Mouse (Mus musculus) Muller cell, postnatal 12 days (primary cell): Measurements from ENCODE around the gene Aven.

ENCODE experiments used
- DNase-seq: peaks from one replicate; pipeline ENCODE4 v3.0.0-alpha.2; 2015; ENCODE audit errors: inconsistent ontology term

The Aven gene

GRCm38 (mm10) chr2:112557453-112557852, 64.7 kb downstream of the Aven start:
- no peak for DNase-seq

DNA sequence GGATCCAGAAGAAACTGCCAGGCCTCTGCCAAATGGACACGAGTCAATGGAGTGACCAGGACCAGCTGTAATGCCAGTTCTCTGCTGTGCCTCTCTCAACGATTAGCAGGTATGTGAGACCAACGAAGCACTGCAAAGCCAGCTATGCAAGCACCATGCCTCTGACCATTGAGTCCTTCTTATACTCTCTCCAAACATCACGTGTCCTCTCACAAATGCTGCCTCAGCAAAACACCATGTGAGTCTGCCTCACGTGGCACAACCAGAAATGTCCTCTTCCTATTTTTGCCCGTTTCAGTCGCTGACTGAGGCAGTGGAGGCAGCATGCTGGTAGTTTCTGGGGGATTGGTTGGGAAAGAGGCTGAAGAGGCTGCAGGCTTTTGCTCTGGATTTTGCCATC, 68.8 kb downstream of the Aven start:
- DNase-seq: no peak

- no peak for DNase-seq
Observed at GRCm38 (mm10) chr2:112565060-112565459, 72.3 kb downstream of the Aven start.

GRCm38 (mm10) chr2:112566290-112567085, 73.7 kb downstream of the Aven start:
- DNase-seq: no peak

GRCm38 (mm10) chr2:112567786-112568185, 75.0 kb downstream of the Aven start:
- DNase-seq: no peak

- peak; percentile 80 for DNase-seq
Observed at GRCm38 (mm10) chr2:112590985-112591384, 98.2 kb downstream of the Aven start.

DNA sequence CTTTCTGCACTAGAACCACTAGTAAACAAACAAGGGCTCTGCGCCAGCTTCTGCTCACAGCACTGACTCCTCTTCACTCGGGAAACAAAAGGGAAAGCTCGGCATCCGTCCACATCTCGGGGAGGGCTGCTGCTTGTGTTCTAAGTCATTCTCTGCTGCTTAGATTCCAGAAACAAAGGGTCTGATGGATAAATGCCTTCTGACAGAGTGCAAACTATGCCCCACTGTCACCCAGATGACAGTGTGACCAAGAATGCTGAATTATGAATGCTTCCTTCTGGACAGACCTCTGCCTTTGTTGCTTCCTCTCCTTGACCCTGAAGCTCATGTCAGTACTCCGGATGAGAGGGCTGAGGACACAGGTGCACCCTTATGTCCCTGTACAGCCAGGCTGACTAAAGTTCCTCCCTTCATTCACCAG, 98.7 kb downstream of the Aven start:
- peak; percentile 94 for DNase-seq

- DNase-seq: no peak
Observed at GRCm38 (mm10) chr2:112593322-112593721, 100.6 kb downstream of the Aven start.

- DNase-seq: no peak
Observed at GRCm38 (mm10) chr2:112593781-112594180, 101.0 kb downstream of the Aven start.

GRCm38 (mm10) chr2:112595807-112596206, 103.0 kb downstream of the Aven start:
- DNase-seq: no peak

GRCm38 (mm10) chr2:112596415-112596814, 103.7 kb downstream of the Aven start:
- DNase-seq: no peak

GRCm38 (mm10) chr2:112597064-112597463, 104.3 kb downstream of the Aven start:
- no peak for DNase-seq

DNA sequence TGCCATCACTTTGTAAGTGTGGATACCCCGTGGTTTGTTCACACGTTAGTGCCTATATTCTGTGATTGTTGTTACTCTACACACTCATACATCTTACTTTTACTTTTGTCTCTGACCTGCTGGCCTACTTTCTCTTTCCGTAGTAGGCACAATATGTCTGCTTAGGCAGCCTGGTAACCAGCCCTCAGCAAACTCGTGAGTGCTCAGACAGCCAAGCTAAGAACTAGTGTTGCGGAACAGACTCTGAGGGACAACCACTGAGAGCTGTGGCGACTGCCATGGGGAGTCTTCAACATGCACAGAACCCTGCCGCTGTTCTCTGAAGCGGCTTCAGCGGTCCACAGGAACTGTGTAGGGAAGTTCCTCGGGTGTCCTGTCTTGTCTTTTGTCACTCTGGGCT, 107.5 kb downstream of the Aven start:
- peak; percentile 45 for DNase-seq

- peak; percentile 21 for DNase-seq
Observed at GRCm38 (mm10) chr2:112602487-112602886, 109.7 kb downstream of the Aven start.

DNA sequence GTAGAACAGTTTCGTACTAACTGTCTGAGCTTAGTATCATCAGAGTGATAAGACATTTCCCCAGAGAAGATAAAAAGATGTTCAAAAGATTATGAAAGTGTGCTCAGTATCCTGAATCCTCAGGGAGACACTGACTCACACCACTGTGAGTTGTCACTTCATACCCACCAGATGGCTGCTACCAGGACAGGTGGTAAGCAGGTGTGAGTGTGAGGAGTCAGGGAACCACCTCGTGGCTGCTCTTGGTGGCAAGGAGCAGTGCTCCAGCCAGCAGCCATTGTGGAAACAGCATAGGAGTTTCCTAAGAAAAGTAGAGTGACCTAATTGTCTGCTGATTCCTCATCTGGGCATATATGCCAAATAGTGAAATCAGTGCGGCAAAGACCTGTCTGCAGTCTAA, 113.8 kb downstream of the Aven start:
- no peak for DNase-seq

- DNase-seq: peak; percentile 11
Observed at GRCm38 (mm10) chr2:112612628-112613027, 119.9 kb downstream of the Aven start.

GRCm38 (mm10) chr2:112614375-112614774, 121.6 kb downstream of the Aven start:
- no peak for DNase-seq

DNA sequence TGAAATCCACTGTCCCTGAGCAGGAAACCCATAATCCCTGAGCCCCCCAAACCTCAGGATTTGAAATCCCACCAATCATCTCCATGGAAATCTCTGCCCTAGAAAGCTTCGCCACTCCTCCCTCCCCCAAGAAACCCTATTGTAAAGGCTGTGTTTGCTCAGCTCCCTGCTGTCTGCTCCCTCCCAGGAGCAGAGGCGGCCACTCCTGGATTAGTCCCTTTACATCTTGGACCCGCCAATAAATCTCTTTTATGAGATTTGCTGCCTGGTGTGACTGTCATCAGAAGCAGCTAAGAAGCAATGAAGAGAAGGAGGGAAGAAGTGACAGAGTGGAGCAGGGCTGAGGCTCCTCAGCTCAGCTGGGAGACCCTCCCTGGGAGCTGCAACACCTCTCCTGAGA, 124.4 kb downstream of the Aven start:
- DNase-seq: no peak

DNA sequence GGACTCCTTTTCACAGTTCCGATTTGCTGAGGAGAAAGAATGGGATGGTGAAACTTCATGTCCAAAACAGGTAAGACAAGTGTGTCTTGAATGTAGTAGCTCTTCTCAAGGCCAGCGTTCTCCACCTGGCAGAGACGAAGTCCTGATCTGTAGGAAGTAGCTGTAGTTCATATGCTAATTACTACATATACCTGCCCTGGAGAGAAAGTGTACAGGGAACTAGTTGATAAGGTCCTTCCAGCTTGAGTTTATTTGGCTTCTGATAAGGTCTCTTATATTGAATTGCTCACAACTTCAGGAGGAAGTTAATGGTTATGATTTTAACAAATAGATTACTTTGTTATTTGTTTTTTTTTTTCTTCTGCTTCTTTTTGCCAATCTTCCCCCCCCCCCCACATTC, 132.4 kb downstream of the Aven start:
- DNase-seq: no peak

DNA sequence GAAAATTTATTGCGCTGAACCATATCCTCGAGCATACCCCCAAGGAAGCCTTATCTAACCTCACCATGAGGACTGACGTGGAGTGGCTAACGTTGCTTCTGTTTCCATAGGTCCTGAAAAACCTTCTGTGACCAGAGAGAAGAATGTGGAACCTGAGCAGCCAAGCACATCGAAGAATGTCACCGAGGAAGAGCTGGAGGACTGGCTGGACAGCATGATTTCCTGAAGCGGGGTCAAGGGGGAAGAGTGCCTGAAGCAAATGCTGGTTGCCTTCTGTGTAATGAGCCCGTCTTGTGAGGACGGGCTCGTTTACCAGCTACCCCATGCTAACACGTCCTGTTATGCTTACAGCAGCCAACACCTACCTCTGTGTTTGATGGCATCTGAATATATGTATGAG, 137.9 kb downstream of the Aven start:
- DNase-seq: no peak

GRCm38 (mm10) chr2:112632536-112632935, 139.8 kb downstream of the Aven start:
- no peak for DNase-seq

DNA sequence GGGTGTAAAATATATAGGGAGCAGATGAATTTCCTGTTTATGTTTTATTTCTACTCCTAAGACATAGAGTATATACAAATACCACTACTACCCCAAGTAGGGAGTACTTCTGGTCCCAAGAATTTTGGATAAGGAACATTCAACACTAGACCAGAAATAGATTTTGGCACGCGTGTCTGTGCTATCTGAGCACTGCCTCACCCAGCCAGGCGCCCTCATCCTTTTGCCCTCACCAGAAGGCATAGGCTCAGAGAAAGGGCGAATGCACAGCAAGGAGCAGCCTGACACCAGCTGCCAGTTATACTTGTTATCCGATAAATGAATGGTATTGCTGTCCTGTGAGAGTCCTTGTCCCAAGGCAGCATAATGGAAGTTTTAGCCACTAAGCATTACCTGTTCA, 144.4 kb downstream of the Aven start:
- DNase-seq: no peak

GRCm38 (mm10) chr2:112653836-112654235, 161.1 kb downstream of the Aven start:
- DNase-seq: no peak

DNA sequence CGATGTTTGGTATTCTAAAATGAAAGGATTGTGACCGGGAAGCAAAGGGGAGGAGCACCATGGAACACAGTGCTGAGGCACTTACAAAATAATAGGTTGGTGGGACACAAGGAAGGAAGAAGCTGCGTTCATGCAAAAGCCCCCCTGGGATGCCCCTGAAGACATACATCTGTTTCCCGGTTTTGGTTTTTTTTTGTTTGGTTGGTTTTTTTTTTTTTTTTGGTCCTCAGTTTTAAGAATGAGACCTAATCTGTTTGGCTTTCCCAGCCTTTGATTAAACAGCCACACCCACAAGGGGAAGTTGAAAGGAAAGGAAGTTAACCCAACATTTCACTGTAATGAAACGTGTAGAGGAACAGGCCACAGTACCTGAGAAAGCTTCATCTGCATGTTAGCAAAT, 163.4 kb downstream of the Aven start:
- no peak for DNase-seq
